13 mouse cellular contexts compared by ENCODE assay signal in the genomic region with DNA sequence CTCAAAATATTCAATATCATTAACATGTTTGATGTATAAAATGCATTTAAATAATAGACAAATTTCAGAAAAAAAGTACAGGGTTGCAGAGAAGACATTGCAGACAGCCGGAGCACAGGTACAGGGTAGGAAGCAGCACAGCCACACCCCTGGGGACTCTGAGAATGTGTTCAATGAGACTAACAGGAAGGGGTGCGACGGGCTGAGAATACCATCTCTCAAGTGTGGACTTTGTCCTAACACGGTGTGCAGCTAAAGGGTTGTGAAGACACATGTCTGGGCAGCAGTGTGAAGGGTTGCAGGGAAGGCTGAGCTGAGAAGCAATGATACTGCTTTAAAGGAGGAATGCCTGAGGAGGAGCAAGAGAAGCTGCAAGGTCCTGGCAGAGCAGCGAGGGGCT.
"Had no signal": no experiment of that assay in that cellular context is flagged by ENCODE, and none has a peak within 500 bp of the region (broad histone marks: within the 10 kb centered on the region; RNA-seq: fewer than 3 reads in every experiment).

No protein-coding gene starts in this region.

- ATAC-seq: liver, postnatal 0 days; midbrain, embryonic 13.5 days; midbrain, embryonic 15.5 days had no signal

- H3K4me3 ChIP-seq: liver, embryonic 15.5 days; megakaryocyte, embryonic 14.5 days; midbrain, embryonic 13.5 days; midbrain, embryonic 15.5 days; neural tube, embryonic 12.5 days had no signal

- H3K9ac ChIP-seq: liver, embryonic 15.5 days; liver, postnatal 0 days; lung, embryonic 14.5 days; midbrain, embryonic 13.5 days; midbrain, embryonic 15.5 days; neural tube, embryonic 12.5 days had no signal

- H3K4me2 ChIP-seq: liver, embryonic 15.5 days; lung, embryonic 14.5 days; midbrain, embryonic 11.5 days; midbrain, embryonic 13.5 days; midbrain, embryonic 15.5 days; neural tube, embryonic 12.5 days had no signal

- H3K27ac ChIP-seq: liver, embryonic 15.5 days; midbrain, embryonic 13.5 days; midbrain, embryonic 15.5 days; neural tube, embryonic 12.5 days had no signal

- H3K27me3 ChIP-seq: midbrain, embryonic 13.5 days; neural tube, embryonic 12.5 days had no signal

- DNase-seq: liver, postnatal 0 days; lung, embryonic 14.5 days; lung, postnatal 10 days; lung, postnatal 4 days; right cerebral cortex, postnatal 14 days; thymus, adult 18-20 months; thymus, postnatal 14 days had no signal

- H3K36me3 ChIP-seq: liver, embryonic 15.5 days; midbrain, embryonic 13.5 days; midbrain, embryonic 15.5 days; neural tube, embryonic 12.5 days had no signal

- H3K9me3 ChIP-seq: liver, embryonic 15.5 days; midbrain, embryonic 15.5 days; neural tube, embryonic 12.5 days had no signal

- H3K4me1 ChIP-seq: liver, embryonic 15.5 days; midbrain, embryonic 13.5 days; midbrain, embryonic 15.5 days; neural tube, embryonic 12.5 days had no signal
